Mouse (Mus musculus): ENCODE measurements around the gene Clpx.

GRCm38 (mm10) chr9:65302327-65302983 is 8.4 kb downstream of the Clpx start:
- TF ChIP-seq CTCF (IDR thresholded peaks at IDR 0.05) (no peak), EP300 (IDR thresholded peaks at IDR 0.05) (no peak)

Measured in lung, postnatal 0 days (tissue).